Mouse (Mus musculus) 3134 (cell line): ENCODE measurements around the gene Nsun2.
"Not testable (repeated sequence)": the region's sequence is repeated elsewhere in the genome, so short reads cannot be mapped to it uniquely, and the experiment has no call there.

ENCODE experiments used
- DNase-seq: peaks from one replicate; pipeline ENCODE4 v3.0.0-alpha.2; 2011; ENCODE audit warnings: low spot score; ENCODE audit not compliant: insufficient read length; ENCODE audit errors: extremely low read depth

Nsun2 gene

DNA sequence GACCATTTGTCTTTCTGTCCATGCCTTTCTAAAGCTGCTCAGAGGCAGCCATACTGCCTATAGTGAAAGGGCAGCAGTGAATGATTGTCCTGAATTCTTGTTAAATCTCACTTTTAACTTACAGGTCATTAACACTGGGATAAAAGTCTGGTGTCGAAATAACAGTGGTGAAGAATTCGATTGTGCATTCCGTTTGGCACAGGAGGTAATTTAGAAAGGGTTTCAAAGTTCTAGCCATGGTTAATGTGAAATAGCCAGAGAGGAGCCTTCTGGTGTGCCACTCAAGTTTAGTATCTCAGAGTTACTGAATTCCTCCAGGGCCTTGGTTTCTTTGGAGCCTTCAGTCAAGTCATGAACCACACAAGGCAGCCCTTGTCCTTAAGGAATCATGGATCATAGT lies 97.6 kb downstream of the Nsun2 start:
- DNase-seq: no peak

- DNase-seq: no peak
Observed at GRCm38 (mm10) chr13:69631659-69632058, 98.1 kb downstream of the Nsun2 start.

GRCm38 (mm10) chr13:69633551-69633950 lies 100.0 kb downstream of the Nsun2 start:
- DNase-seq: no peak

DNA sequence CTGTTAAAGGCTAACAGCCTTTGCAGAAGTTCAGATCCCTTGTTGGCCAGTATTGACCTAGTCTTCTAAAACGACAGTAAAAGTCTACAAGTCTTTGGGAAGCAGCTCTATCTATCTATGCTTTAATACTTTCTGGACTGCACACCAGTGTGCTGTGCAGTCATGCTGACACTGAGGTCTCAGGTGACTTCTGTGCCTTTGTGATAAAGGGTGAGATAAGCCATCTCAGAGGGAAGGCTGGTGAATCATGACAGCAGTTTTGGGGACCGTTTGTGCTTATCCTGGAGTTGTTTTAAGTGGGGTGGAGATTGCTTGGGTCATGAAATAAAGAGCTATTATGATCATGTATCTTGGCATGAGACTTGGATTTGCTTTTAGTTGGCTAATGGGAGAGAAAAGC lies 100.4 kb downstream of the Nsun2 start:
- DNase-seq: no peak

DNA sequence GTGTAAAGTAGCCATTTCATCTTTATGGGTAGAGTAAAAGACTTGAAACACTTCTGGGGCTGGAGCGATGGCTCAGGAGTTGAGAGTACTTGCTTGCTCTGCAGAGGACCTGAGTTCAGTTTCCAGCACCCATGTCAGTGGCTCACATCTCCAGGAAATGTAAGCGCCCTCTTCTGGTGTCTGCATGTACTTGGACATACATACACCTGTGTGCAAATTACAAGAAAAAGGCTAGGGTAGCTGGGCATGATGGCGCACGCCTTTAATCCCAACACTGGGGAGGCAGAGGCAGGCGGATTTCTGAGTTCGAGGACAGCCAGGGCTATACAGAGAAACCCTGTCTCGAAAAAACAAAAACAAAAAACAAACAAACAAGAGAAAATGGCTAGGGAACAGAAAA lies 102.3 kb downstream of the Nsun2 start:
- not testable (repeated sequence) for DNase-seq

GRCm38 (mm10) chr13:69636375-69636774 lies 102.8 kb downstream of the Nsun2 start:
- no peak for DNase-seq

- no peak for DNase-seq
Observed at GRCm38 (mm10) chr13:69636816-69637215, 103.3 kb downstream of the Nsun2 start.

DNA sequence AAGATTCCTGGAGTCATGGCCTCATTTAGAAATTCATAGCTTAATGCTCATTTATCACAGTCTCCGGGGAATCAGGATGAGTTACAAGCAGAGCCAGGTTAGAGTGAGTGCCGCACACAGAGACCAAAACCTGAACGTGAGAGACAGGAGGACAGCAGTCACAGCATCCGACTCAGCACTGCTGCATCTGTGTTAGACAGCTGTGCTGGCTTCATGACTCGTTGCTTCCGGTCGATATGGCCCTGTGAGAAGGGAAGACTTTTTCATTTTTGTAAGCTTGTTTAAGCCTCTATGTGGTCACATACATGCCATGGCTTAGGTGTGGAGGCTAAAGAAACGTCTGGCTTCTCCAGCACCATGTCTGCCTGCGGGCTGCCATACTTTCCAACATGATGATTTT lies 104.1 kb downstream of the Nsun2 start:
- DNase-seq: no peak

DNA sequence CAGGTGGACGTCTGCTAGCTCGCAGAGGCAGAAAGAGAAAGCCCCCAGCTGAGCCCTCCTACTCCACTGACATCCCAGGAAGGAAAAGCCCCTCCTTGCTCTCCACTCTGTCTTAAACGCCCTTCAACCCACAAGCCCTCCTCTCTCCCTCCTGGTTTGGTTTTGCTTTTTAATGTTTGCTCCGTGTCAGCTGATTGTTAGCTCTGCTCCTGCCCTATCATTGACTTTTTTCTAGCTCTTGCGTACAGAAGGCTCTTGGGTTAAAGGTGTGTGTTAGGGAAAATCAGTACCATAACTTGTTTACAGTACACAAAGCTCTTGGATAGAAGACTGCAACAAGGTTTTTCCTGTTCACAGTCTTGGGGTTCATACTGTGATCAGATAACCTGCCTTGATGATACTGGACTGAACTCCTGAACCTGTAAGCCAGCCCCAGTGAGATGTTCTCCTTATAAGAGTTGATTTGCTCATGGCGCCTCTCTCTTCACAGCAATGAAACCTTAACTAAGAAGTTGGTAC lies 104.6 kb downstream of the Nsun2 start:
- DNase-seq: no peak

DNA sequence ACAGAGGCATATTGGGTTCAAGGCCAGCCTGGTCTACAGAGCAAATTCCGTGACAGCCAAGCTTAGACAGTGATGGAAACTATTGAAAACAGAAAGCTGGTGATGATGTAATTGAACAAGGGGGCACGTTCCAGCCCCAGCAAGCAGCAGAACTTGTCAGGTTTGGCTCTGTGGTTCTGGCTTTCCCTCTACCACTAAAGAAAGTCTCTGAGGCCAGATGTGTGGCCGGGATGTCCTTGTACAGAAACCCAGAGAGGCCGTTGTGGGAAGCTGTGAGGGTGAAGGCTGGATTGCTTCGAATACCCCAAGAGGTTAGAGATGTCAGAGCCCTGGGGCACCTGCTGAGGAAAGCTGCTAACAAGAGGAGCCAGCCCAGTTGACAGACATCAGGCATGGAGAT lies 105.7 kb downstream of the Nsun2 start:
- DNase-seq: no peak

DNA sequence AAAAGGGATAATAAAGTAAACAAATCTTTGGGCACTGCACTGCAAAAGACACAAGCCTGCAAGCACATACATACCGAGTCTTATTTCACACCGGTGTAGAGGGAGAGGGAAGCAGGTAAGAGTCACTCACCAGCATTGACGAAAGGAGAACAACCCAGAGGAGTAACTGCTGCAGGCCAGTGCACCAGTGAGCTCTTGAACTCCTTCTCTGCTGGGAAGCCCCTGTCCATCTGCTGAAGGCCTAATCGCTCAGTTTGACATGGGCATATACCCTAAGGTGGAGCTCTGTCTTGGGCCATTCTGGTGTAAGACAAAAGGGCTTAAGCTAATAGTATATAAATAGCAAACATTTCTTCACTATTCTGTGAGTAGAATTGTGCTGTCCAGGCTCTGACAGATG lies 106.6 kb downstream of the Nsun2 start:
- no peak for DNase-seq

- DNase-seq: no peak
Observed at GRCm38 (mm10) chr13:69640541-69640940, 107.0 kb downstream of the Nsun2 start.

GRCm38 (mm10) chr13:69641017-69641416 lies 107.5 kb downstream of the Nsun2 start:
- no peak for DNase-seq

GRCm38 (mm10) chr13:69642656-69643216 lies 109.2 kb downstream of the Nsun2 start:
- DNase-seq: no peak

- DNase-seq: no peak
Observed at GRCm38 (mm10) chr13:69643937-69644336, 110.4 kb downstream of the Nsun2 start.

DNA sequence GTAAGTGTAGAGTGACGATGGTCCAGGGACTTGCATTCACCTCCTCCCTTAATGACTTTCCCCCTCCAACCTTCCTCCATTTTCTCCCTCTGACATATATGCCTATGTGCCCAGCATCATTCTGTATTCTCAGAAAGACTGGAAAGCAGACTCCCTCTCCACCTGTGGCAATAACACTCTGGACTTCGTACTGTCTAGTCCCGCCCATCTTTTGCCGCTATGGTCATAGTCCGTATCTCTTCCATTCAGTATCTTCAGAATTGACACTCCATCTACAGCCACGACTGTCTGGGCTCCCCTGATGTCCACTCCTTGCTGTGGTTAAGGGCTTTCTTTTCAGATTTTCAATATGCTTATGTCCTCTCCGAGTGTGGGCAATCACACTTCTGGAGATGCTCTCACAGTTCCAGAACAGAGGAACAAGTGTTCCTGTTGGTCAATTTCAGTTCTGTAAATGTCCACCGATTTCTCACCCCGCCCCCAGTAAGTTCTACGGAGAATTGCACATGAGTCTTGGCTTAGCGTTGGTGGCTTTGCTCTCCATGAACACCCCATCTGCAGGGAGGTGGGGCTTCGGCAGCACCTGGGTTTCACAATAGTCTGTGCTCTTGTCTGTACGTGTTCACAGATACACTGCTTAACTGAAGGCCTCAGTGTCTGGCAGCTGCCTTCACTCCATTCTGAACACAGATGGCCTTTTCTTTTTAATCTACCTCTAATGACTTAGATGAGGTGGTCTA lies 111.1 kb downstream of the Nsun2 start:
- DNase-seq: no peak

- no peak for DNase-seq
Observed at GRCm38 (mm10) chr13:69645694-69646423, 112.3 kb downstream of the Nsun2 start.

- DNase-seq: no peak
Observed at GRCm38 (mm10) chr13:69646481-69646880, 112.9 kb downstream of the Nsun2 start.

GRCm38 (mm10) chr13:69654508-69654907 lies 121.0 kb downstream of the Nsun2 start:
- DNase-seq: no peak

- DNase-seq: no peak
Observed at GRCm38 (mm10) chr13:69672121-69672520, 138.6 kb downstream of the Nsun2 start.

DNA sequence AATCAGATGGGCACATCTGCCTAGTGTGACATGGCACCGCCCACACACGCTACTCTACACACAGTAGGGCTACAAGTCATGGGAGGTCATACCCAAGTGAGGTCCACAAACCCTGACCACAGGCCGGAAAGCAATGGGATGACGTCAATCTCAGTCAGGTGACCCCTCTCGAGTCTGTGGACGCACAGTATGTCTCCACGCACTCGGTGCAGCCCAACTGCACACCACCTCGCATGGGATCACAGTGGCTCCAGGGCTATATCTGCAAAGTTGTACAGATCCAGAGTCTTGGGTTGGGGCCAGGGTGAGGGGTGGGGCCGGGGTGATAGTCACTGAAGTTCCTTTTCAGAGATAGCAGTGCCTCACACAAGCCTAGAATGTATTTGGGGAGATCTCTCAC lies 139.0 kb downstream of the Nsun2 start:
- DNase-seq: no peak
